Mouse (Mus musculus) hindbrain, postnatal 0 days (tissue): Measurements from ENCODE around the gene Tex26. TPM values are rescaled to one million over a fixed set of nuclear protein-coding genes. Genes with fewer than 3 reads are reported as not detected.

Experiments used
- ATAC-seq: fragments of 200-750 bp; cut with Nextera tagmentation; 2 replicates; pipeline ENCODE4 v1.8.0; 2017; ENCODE audit warnings: mild to moderate bottlenecking, moderate TSS enrichment, moderate library complexity
- DNase-seq: peaks from one replicate; pipeline ENCODE4 v3.0.0-alpha.2; 2015; ENCODE audit warnings: low spot score
- H3K27ac ChIP-seq: fragments of 300-500 bp; sonication (generic); 2 replicates; pipeline ENCODE4 v1.5.1; 2014; ENCODE audit warnings: mild to moderate bottlenecking
- H3K27me3 ChIP-seq: fragments of 300-500 bp; sonication (generic); 2 replicates; pipeline ENCODE4 v1.6.1; 2014; ENCODE audit warnings: low read length, mixed read lengths; ENCODE audit not compliant: insufficient read depth
- H3K36me3 ChIP-seq: fragments of 300-500 bp; sonication (generic); 2 replicates; pipeline ENCODE4 v1.6.1; 2014; ENCODE audit warnings: low read length, mixed read lengths; ENCODE audit not compliant: insufficient read depth
- H3K4me1 ChIP-seq: fragments of 300-500 bp; sonication (generic); 2 replicates; pipeline ENCODE4 v1.6.1; 2014; ENCODE audit warnings: antibody characterized with exemption, low read length, mixed read lengths; ENCODE audit not compliant: insufficient read depth
- H3K4me2 ChIP-seq: fragments of 300-500 bp; sonication (generic); 2 replicates; pipeline ENCODE4 v1.6.1; 2014; ENCODE audit warnings: low read depth, mild to moderate bottlenecking, low read length, moderate library complexity, mixed read lengths
- H3K4me3 ChIP-seq: fragments of 300-500 bp; sonication (generic); 2 replicates; pipeline ENCODE4 v1.5.1; 2014; ENCODE audit warnings: low read length
- H3K9ac ChIP-seq: fragments of 300-500 bp; sonication (generic); replicated peaks from 2 replicates; pipeline ENCODE4 v1.6.1; 2014; ENCODE audit warnings: mild to moderate bottlenecking, low read length, moderate library complexity, mixed read lengths
- H3K9me3 ChIP-seq: fragments of 300-500 bp; sonication (generic); 2 replicates; pipeline ENCODE4 v1.6.1; 2016; ENCODE audit warnings: low read length, mixed read lengths
- CTCF ChIP-seq: IDR thresholded peaks from 2 replicates; pipeline ENCODE4 v1.5.1; 2016; ENCODE audit warnings: antibody characterized with exemption, control low read depth, low read depth
- WGBS: fragments of 180-500 bp; shearing (Covaris S2); extraction: QIAGEN DNeasy Blood & Tissue Kit; methylation state at CpG from one replicate; pipeline ENCODE4 v1.1.7; 2014; 5-methylcytosine and 5-hydroxymethylcytosine counted together
- polyA plus RNA-seq: library from polyadenylated mRNA; unstranded; fragments of >200 nt; fragmentation: Nextera tagmentation; extraction: Ambion mirVana; gene quantifications from 2 replicates; pipeline ENCODE4 v1.2.1, GENCODE M21; 2015
- total RNA-seq: library from RNA; depleted of rRNA; stranded (reverse); fragments of >200 nt; gene quantifications from 2 replicates; pipeline ENCODE4 v1.2.3, GENCODE M21; 2014

Tex26 gene
- total and polyA plus RNA-seq, 2 experiments from 2014 or later: 0.31 to 1.6 TPM

DNA sequence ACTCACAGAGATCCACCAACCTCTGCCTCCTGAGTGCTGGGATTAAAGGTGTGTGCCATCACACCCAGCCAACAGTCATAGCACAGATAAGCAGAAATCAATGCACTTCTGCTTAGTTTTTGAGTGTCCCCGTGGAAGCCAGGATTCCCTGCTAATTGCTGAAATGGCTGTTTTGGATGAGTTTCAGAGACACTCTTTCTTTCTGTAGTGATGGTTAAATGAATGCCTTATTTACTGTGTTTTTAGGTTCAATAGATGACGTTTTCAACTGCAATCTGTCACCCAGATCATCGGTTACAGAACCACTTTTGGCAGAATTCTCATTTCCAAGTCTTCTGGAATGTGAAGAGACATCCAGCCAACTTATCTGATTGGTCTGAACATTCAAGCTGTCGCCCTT, 9.9 kb upstream of the Tex26 start:
- Histone ChIP-seq H3K27ac (no peak overlapping the region), H3K4me2 (no peak overlapping the region), H3K9ac (no peak overlapping the region), H3K4me3 (no peak overlapping the region), H3K4me1 (peaks cover 13% of the 10 kb centered on the region), H3K9me3 (no peaks in the 10 kb centered on the region), H3K27me3 (no peaks in the 10 kb centered on the region), H3K36me3 (no peaks in the 10 kb centered on the region)
- DNase-seq (no peak), ATAC-seq (no peak)
- 67% methylated on average over 4 of the region's 4 CpGs for WGBS
- TF ChIP-seq CTCF: no peak

DNA sequence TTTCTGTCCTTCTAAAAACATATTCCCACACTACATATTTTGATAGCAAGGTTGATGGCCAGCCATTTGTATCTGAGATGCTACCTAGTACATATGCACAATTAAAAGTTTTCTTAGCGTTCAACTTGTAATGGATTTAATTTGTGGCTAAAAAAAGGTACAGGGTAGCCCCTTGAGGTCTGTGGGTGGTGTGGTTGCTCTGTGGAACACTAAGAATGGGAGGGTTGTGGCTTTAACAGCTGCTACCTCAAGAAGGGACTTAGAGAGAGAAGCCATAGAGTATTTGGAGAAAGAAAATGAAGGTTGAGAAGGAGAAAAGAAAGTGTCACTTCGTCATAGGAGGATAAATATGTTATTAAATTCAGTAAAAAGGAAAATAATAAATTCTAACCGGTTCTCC, 8.5 kb upstream of the Tex26 start:
- H3K27me3 ChIP-seq: no peaks in the 10 kb centered on the region
- ATAC-seq: no peak
- H3K4me3 ChIP-seq: no peak overlapping the region
- H3K36me3 ChIP-seq: no peaks in the 10 kb centered on the region
- no peak overlapping the region for H3K4me2 ChIP-seq
- H3K9ac ChIP-seq: no peak overlapping the region
- 79% methylated on average over 3 of the region's 3 CpGs for WGBS
- peaks cover 13% of the 10 kb centered on the region for H3K4me1 ChIP-seq
- no peak overlapping the region for H3K27ac ChIP-seq
- no peak for DNase-seq
- no peak for TF ChIP-seq CTCF
- H3K9me3 ChIP-seq: no peaks in the 10 kb centered on the region

DNA sequence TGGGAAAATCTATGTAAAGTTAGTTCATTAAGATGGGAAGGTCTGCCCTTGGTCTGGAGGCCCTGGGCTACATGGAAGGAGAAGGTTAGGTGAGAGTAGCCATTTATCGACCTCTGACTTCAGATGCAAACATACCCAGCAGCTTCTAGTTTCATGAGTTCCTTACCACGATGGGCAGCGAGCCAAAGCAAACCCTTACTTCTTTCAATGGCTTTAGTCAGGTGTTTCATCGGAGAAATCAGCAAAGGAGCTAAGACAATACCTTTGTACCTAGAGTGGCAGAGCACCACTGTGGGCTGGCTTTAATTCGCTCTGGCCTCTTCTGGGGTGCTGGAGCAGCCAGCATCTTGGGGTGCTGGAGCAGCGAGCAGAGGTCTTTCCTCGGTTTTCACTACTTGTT, 5.8 kb upstream of the Tex26 start:
- Histone ChIP-seq H3K4me3 (no peak overlapping the region), H3K4me1 (peaks cover 8% of the 10 kb centered on the region), H3K36me3 (no peaks in the 10 kb centered on the region), H3K9me3 (no peaks in the 10 kb centered on the region), H3K4me2 (no peak overlapping the region), H3K9ac (no peak overlapping the region), H3K27me3 (no peaks in the 10 kb centered on the region), H3K27ac (no peak overlapping the region)
- DNase-seq: no peak
- ATAC-seq: no peak
- TF ChIP-seq CTCF: no peak
- 67% methylated on average over 7 of the region's 7 CpGs for WGBS

DNA sequence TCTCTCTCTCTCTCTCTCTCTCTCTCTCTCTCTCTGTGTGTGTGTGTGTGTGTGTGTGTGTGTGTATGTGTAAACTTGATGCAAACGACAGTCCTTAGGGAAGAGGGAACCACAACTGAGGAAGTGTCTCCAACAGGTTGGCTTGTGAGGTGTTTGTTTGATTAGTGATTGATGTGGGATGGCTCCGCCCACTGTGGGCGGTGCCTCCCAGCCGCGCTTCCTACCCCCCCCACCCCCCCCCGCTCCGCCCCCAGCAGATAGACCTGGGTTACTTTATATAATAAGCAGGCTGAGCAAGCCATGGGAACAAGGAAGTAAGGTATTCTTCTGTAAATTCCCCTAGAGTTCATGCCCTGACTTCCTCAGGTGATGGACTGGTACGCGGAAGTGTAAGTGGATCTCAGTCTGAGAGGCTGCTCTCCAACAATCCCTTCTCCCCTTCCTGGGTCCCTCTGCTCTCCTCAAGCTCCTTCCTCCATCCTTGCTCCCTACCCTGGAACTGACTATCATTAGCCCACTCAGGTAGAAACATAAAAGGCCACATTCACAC, 5.2 kb upstream of the Tex26 start:
- no peaks in the 10 kb centered on the region for H3K9me3 ChIP-seq
- WGBS: 37% methylated on average over 9 of the region's 9 CpGs
- DNase-seq (no peak), ATAC-seq (no peak)
- H3K4me2 ChIP-seq: no peak overlapping the region
- H3K27me3 ChIP-seq: no peaks in the 10 kb centered on the region
- 0 out of 2 replicates have a peak, but pooled peaks cover 2% of the 10 kb centered on the region for H3K4me1 ChIP-seq
- H3K4me3 ChIP-seq: no peak overlapping the region
- no peaks in the 10 kb centered on the region for H3K36me3 ChIP-seq
- H3K9ac ChIP-seq: no peak overlapping the region
- TF ChIP-seq CTCF: no peak
- H3K27ac ChIP-seq: no peak overlapping the region

DNA sequence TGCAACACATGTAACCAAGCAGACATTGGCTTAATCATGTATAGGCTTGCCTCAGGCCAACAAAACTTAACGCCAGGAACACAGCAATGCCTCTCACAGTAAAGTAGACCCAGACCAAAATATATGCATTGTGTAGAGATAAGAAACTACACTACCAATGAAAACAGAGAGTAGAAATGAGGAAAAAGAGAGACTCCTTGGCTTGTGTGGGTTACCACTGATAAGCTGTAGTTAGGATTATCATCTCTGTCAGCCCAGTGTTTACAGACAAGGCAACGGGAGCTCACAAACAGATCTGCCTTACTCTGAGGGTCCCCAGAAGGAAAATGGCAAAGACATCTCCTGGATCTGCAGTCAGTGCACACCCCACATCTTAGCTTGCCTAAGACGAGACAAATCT, 2.9 kb upstream of the Tex26 start:
- ATAC-seq: no peak
- no peak overlapping the region for H3K4me2 ChIP-seq
- no peak overlapping the region for H3K4me3 ChIP-seq
- H3K9ac ChIP-seq: no peak overlapping the region
- no peak overlapping the region for H3K27ac ChIP-seq
- H3K27me3 ChIP-seq: no peaks in the 10 kb centered on the region
- no peak for DNase-seq
- TF ChIP-seq CTCF: no peak
- no peaks in the 10 kb centered on the region for H3K36me3 ChIP-seq
- no peaks in the 10 kb centered on the region for H3K9me3 ChIP-seq
- H3K4me1 ChIP-seq: peaks cover 5% of the 10 kb centered on the region; the same call in 1 of the 2 replicates
- WGBS: 79% methylated on average over 3 of the region's 3 CpGs

DNA sequence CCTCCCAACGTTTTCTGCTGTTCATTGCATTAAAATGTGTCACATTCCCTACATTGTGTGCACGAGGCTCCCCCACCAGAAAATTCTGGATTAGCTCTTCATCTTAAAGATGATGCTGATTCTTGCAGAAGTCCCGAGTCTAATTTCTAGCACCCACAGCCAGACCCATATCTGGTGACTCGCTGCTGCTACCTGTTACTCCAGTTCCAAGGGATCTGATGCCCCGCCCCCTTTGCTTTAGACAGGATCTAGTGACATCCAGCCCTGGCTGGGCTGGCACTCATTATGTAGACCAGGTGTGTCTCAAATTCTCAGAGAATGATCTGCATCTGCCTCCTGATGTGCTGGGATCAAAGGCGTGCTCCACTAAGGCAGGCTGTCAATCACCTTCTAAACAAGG, 2.3 kb upstream of the Tex26 start:
- Histone ChIP-seq H3K4me1 (peaks cover 9% of the 10 kb centered on the region; the same call in 1 of the 2 replicates), H3K9ac (no peak overlapping the region), H3K36me3 (no peaks in the 10 kb centered on the region), H3K27ac (no peak overlapping the region), H3K4me2 (no peak overlapping the region), H3K4me3 (no peak overlapping the region), H3K9me3 (no peaks in the 10 kb centered on the region), H3K27me3 (no peaks in the 10 kb centered on the region)
- DNase-seq: no peak
- WGBS: 72% methylated on average over 6 of the region's 6 CpGs
- no peak for ATAC-seq
- TF ChIP-seq CTCF: no peak

DNA sequence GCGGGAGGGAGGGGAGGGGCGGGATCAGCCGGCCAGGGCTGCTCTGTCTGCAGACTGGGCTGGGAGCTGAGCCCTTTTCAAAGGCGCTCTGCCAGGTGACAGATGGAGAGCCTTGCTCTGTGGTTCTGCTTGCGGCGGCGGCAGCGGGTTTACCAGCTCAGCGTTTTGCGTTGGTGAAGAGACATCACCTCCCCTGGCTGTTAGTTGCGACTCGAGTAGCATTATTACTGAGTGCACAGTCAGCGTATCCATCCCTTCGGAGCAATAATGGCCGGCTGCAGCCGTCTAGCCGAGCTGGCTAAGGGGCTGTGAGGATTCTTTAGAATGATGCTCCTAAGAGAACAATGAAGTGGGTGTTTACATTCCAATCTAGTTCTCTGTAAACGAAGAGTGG, 717 bp downstream of the Tex26 start:
- H3K4me1 ChIP-seq: peaks cover 18% of the 10 kb centered on the region; the same call in 1 of the 2 replicates
- H3K9me3 ChIP-seq: no peaks in the 10 kb centered on the region
- DNase-seq (peak; percentile 94), ATAC-seq (peak; percentile 88)
- peak overlapping the region; percentile 62 for H3K9ac ChIP-seq
- H3K4me2 ChIP-seq: peak overlapping the region; percentile 67
- H3K27me3 ChIP-seq: no peaks in the 10 kb centered on the region
- peak overlapping the region; percentile 94 for H3K27ac ChIP-seq
- H3K36me3 ChIP-seq: no peaks in the 10 kb centered on the region
- H3K4me3 ChIP-seq: peak overlapping the region; percentile 36
- TF ChIP-seq CTCF: no peak
- WGBS: under 1% methylated on average over 18 of the region's 18 CpGs
